Mouse (Mus musculus): Measurements from ENCODE around the gene Tmem204. TPM values are rescaled to one million over a fixed set of nuclear protein-coding genes. Genes with fewer than 3 reads are reported as not detected.

Tmem204 gene
- polyA plus RNA-seq, 1 experiment: 0.70 TPM

- Histone ChIP-seq H3K36me3 (ENCODE audit: control insufficient read depth, insufficient read depth, low read length, poor library complexity, severe bottlenecking) (0 out of 2 replicates have a peak, but pooled peaks cover under 1% of the 10 kb centered on the region), H3K4me1 (ENCODE audit: control insufficient read depth, insufficient read depth, low read length) (no peaks in the 10 kb centered on the region), H3K9ac (ENCODE audit: low read depth, poor library complexity, severe bottlenecking) (no peak overlapping the region), H3K27ac (ENCODE audit: insufficient read depth, low read length) (no peak overlapping the region), H3K4me3 (ENCODE audit: low read depth, low read length) (no peak overlapping the region), H3K9me3 (replicated peaks; ENCODE audit: control insufficient read depth, insufficient read depth, low read length, poor library complexity, severe bottlenecking) (no peaks in the 10 kb centered on the region), H3K27me3 (ENCODE audit: control insufficient read depth, insufficient read depth, low read length, poor library complexity, severe bottlenecking) (no peaks in the 10 kb centered on the region)
- TF ChIP-seq EP300 (IDR thresholded peaks at IDR 0.05; ENCODE audit: insufficient read depth, low read depth, low read length): no peak
- TF ChIP-seq POLR2A (IDR thresholded peaks at IDR 0.05; ENCODE audit: insufficient read depth, low read length): no peak
- TF ChIP-seq CTCF (IDR thresholded peaks at IDR 0.05; ENCODE audit: low read depth, low read length): no peak
Observed at GRCm38 (mm10) chr17:25111739-25112422, 28.5 kb upstream of the Tmem204 start.

DNA sequence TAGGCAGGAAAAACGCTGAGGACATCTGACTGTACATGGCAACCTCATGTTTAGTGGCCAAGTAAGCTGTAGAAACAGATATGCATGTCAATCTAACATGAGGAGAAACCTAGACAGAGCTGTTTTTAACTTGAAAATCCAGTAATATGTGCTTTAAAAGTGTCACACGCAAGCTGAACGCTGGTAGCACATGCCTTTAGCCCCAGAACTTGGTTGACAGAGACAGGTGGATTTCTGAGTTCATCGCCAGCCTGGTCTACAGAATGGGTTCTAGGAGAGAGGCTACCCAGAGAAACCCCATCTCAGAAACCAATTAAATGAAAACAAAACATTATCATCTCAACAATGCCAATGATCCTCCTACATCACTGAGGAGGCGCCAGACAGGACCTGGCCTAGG is 27.8 kb upstream of the Tmem204 start:
- TF ChIP-seq CTCF (IDR thresholded peaks at IDR 0.05; ENCODE audit: low read depth, low read length): no peak
- no peak for TF ChIP-seq EP300 (IDR thresholded peaks at IDR 0.05; ENCODE audit: insufficient read depth, low read depth, low read length)
- no peak for TF ChIP-seq POLR2A (IDR thresholded peaks at IDR 0.05; ENCODE audit: insufficient read depth, low read length)
- Histone ChIP-seq H3K36me3 (ENCODE audit: control insufficient read depth, insufficient read depth, low read length, poor library complexity, severe bottlenecking) (0 out of 2 replicates have a peak, but pooled peaks cover 2% of the 10 kb centered on the region), H3K27me3 (ENCODE audit: control insufficient read depth, insufficient read depth, low read length, poor library complexity, severe bottlenecking) (no peaks in the 10 kb centered on the region), H3K4me3 (ENCODE audit: low read depth, low read length) (no peak overlapping the region), H3K9ac (ENCODE audit: low read depth, poor library complexity, severe bottlenecking) (no peak overlapping the region), H3K9me3 (replicated peaks; ENCODE audit: control insufficient read depth, insufficient read depth, low read length, poor library complexity, severe bottlenecking) (no peaks in the 10 kb centered on the region), H3K27ac (ENCODE audit: insufficient read depth, low read length) (no peak overlapping the region), H3K4me1 (ENCODE audit: control insufficient read depth, insufficient read depth, low read length) (no peaks in the 10 kb centered on the region)

- H3K4me1 ChIP-seq (ENCODE audit: control insufficient read depth, insufficient read depth, low read length): no peaks in the 10 kb centered on the region
- no peak overlapping the region for H3K4me3 ChIP-seq (ENCODE audit: low read depth, low read length)
- no peak for TF ChIP-seq CTCF (IDR thresholded peaks at IDR 0.05; ENCODE audit: low read depth, low read length)
- TF ChIP-seq EP300 (IDR thresholded peaks at IDR 0.05; ENCODE audit: insufficient read depth, low read depth, low read length): no peak
- no peak for TF ChIP-seq POLR2A (IDR thresholded peaks at IDR 0.05; ENCODE audit: insufficient read depth, low read length)
- H3K9ac ChIP-seq (ENCODE audit: low read depth, poor library complexity, severe bottlenecking): no peak overlapping the region
- peaks cover 2% of the 10 kb centered on the region; the same call in 1 of the 2 replicates for H3K36me3 ChIP-seq (ENCODE audit: control insufficient read depth, insufficient read depth, low read length, poor library complexity, severe bottlenecking)
- H3K27ac ChIP-seq (ENCODE audit: insufficient read depth, low read length): no peak overlapping the region
- H3K9me3 ChIP-seq (replicated peaks; ENCODE audit: control insufficient read depth, insufficient read depth, low read length, poor library complexity, severe bottlenecking): no peaks in the 10 kb centered on the region
- no peaks in the 10 kb centered on the region for H3K27me3 ChIP-seq (ENCODE audit: control insufficient read depth, insufficient read depth, low read length, poor library complexity, severe bottlenecking)
Observed at GRCm38 (mm10) chr17:25110590-25110989, 27.2 kb upstream of the Tmem204 start.

DNA sequence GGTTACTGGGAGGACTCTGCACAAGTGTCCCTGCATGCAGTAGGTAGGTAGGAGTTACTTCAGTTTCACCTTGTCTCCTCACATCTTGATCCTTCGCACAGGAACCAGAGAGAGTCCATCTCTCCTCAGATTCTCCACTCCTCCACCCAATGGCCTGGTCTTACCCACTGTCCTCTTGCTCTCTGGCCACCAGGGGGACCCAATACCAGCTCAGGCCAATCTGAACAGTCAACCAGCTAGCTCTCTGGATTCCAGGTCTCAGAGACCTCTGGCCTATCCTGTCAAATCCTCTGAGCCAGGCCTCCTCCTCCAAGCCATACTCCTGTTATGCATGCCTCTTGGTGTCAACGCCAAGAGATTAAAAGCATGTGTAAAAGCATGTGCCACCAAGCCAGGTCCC is 26.2 kb upstream of the Tmem204 start:
- Histone ChIP-seq H3K36me3 (ENCODE audit: control insufficient read depth, insufficient read depth, low read length, poor library complexity, severe bottlenecking) (peaks cover 2% of the 10 kb centered on the region; the same call in 1 of the 2 replicates), H3K4me3 (ENCODE audit: low read depth, low read length) (no peak overlapping the region), H3K9ac (ENCODE audit: low read depth, poor library complexity, severe bottlenecking) (no peak overlapping the region), H3K9me3 (replicated peaks; ENCODE audit: control insufficient read depth, insufficient read depth, low read length, poor library complexity, severe bottlenecking) (no peaks in the 10 kb centered on the region), H3K27ac (ENCODE audit: insufficient read depth, low read length) (no peak overlapping the region), H3K27me3 (ENCODE audit: control insufficient read depth, insufficient read depth, low read length, poor library complexity, severe bottlenecking) (no peaks in the 10 kb centered on the region), H3K4me1 (ENCODE audit: control insufficient read depth, insufficient read depth, low read length) (no peaks in the 10 kb centered on the region)
- TF ChIP-seq EP300 (IDR thresholded peaks at IDR 0.05; ENCODE audit: insufficient read depth, low read depth, low read length) (no peak), CTCF (IDR thresholded peaks at IDR 0.05; ENCODE audit: low read depth, low read length) (peak; percentile 52)

DNA sequence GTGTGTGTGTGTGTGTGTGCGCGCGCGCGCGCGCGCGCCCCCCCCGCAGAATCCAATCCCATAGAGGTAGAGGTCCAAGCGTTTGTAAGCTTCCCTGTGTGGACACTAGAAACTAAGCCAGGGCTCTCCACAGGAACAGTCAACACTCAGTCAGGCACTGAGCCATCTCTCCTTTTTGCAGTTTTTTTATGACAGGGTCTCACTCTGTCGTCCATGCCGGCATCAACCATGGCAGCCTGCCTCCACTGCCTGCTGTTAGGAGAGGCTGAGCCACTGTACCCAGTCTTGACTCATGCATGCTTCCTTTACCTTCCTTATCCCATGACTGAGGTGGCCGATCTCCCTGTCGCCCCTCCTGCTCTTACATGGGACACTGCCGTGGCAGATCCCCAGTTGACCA is 24.4 kb upstream of the Tmem204 start:
- Histone ChIP-seq H3K9me3 (replicated peaks; ENCODE audit: control insufficient read depth, insufficient read depth, low read length, poor library complexity, severe bottlenecking) (no peaks in the 10 kb centered on the region), H3K36me3 (ENCODE audit: control insufficient read depth, insufficient read depth, low read length, poor library complexity, severe bottlenecking) (peaks cover 2% of the 10 kb centered on the region; the same call in 1 of the 2 replicates), H3K27me3 (ENCODE audit: control insufficient read depth, insufficient read depth, low read length, poor library complexity, severe bottlenecking) (no peaks in the 10 kb centered on the region), H3K9ac (ENCODE audit: low read depth, poor library complexity, severe bottlenecking) (no peak overlapping the region), H3K27ac (ENCODE audit: insufficient read depth, low read length) (no peak overlapping the region), H3K4me1 (ENCODE audit: control insufficient read depth, insufficient read depth, low read length) (no peaks in the 10 kb centered on the region), H3K4me3 (ENCODE audit: low read depth, low read length) (no peak overlapping the region)
- no peak for TF ChIP-seq POLR2A (IDR thresholded peaks at IDR 0.05; ENCODE audit: insufficient read depth, low read length)
- no peak for TF ChIP-seq EP300 (IDR thresholded peaks at IDR 0.05; ENCODE audit: insufficient read depth, low read depth, low read length)
- no peak for TF ChIP-seq CTCF (IDR thresholded peaks at IDR 0.05; ENCODE audit: low read depth, low read length)

DNA sequence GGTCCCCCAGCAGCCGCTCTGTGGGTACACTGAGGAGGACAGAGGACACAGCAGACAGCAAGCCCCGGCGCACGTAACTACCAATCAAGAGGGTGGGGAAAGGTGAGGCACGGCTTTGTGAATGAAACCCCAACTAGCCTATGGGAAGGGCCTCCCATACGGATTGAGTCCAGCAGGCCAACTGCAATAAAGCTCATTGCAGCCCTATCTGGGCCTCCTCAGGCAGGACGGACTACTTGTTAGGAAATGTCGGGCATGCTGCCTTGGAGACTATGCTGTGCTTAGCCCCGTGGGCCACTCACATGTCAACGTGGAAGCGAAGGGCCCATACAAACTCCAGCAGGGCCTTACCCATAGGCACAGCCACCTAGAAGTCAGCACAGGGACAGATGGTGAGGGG is 17.9 kb upstream of the Tmem204 start:
- Histone ChIP-seq H3K4me3 (ENCODE audit: low read depth, low read length) (no peak overlapping the region), H3K4me1 (ENCODE audit: control insufficient read depth, insufficient read depth, low read length) (no peaks in the 10 kb centered on the region), H3K27ac (ENCODE audit: insufficient read depth, low read length) (no peak overlapping the region), H3K27me3 (ENCODE audit: control insufficient read depth, insufficient read depth, low read length, poor library complexity, severe bottlenecking) (no peaks in the 10 kb centered on the region), H3K9ac (ENCODE audit: low read depth, poor library complexity, severe bottlenecking) (no peak overlapping the region), H3K9me3 (replicated peaks; ENCODE audit: control insufficient read depth, insufficient read depth, low read length, poor library complexity, severe bottlenecking) (no peaks in the 10 kb centered on the region), H3K36me3 (ENCODE audit: control insufficient read depth, insufficient read depth, low read length, poor library complexity, severe bottlenecking) (peaks cover 4% of the 10 kb centered on the region)
- TF ChIP-seq EP300 (IDR thresholded peaks at IDR 0.05; ENCODE audit: insufficient read depth, low read depth, low read length) (no peak), POLR2A (IDR thresholded peaks at IDR 0.05; ENCODE audit: insufficient read depth, low read length) (no peak), CTCF (IDR thresholded peaks at IDR 0.05; ENCODE audit: low read depth, low read length) (no peak)

Measured in ES-Bruce4 (cell line).